Mouse (Mus musculus) heart, adult 18-20 months (tissue): ENCODE results near the gene Gm11555. TPM values are rescaled to one million over a fixed set of nuclear protein-coding genes. Genes with fewer than 3 reads are reported as not detected.

Source experiments
- total RNA-seq, 2 experiments: library from RNA; stranded (reverse); gene quantifications; 2 replicates each; pipeline ENCODE4 v1.2.3; 2021

The Gm11555 gene
- total RNA-seq, 2 experiments from 2014 or later: not detected

Other genes with a start within 250 kb of the Gm11555 start
- gene Krt12, start 228.0 kb downstream of the Gm11555 start, total RNA-seq: not detected
- not detected for gene Krt20, start 212.1 kb downstream of the Gm11555 start, total RNA-seq
- under 1 TPM in 1 of 2 experiments, not detected in 1; 0.31 TPM for gene Krt23, start 157.1 kb downstream of the Gm11555 start, total RNA-seq
- gene Krt39, start 128.9 kb downstream of the Gm11555 start, total RNA-seq: not detected
- not detected for gene Krt40, start 107.1 kb downstream of the Gm11555 start, total RNA-seq
- not detected for gene Krtap3-3, start 99.4 kb downstream of the Gm11555 start, total RNA-seq
- not detected for gene Krtap3-2, start 93.4 kb downstream of the Gm11555 start, total RNA-seq
- not detected for gene Gm11939, start 90.8 kb downstream of the Gm11555 start, total RNA-seq
- gene Krtap3-1, start 83.6 kb downstream of the Gm11555 start, total RNA-seq: not detected
- gene Krtap1-5, start 69.2 kb downstream of the Gm11555 start, total RNA-seq: not detected
- not detected for gene Krtap1-4, start 66.6 kb downstream of the Gm11555 start, total RNA-seq
- gene Krtap1-3, start 58.9 kb downstream of the Gm11555 start, total RNA-seq: not detected
- gene Krtap9-3, start 52.1 kb downstream of the Gm11555 start, total RNA-seq: not detected
- gene Gm11938, start 46.9 kb downstream of the Gm11555 start, total RNA-seq: not detected
- gene Gm11937, start 40.0 kb downstream of the Gm11555 start, total RNA-seq: not detected
- gene Krtap2-4, start 35.4 kb downstream of the Gm11555 start, total RNA-seq: not detected
- not detected for gene Gm11562, start 29.8 kb downstream of the Gm11555 start, total RNA-seq
- gene Krtap4-1, start 22.0 kb downstream of the Gm11555 start, total RNA-seq: not detected
- not detected for gene Krtap4-2, start 15.2 kb downstream of the Gm11555 start, total RNA-seq
- gene Krtap4-7, start 6.1 kb downstream of the Gm11555 start, total RNA-seq: not detected
- not detected for gene Gm11563, start 8.7 kb upstream of the Gm11555 start, total RNA-seq
- not detected for gene Krtap4-6, start 15.7 kb upstream of the Gm11555 start, total RNA-seq
- gene Gm14190, start 40.5 kb upstream of the Gm11555 start, total RNA-seq: not detected
- gene Gm14180, start 84.1 kb upstream of the Gm11555 start, total RNA-seq: not detected
- not detected for gene Gm11595, start 122.7 kb upstream of the Gm11555 start, total RNA-seq
- not detected for gene Krtap4-8, start 130.5 kb upstream of the Gm11555 start, total RNA-seq
- gene Krtap4-9, start 135.0 kb upstream of the Gm11555 start, total RNA-seq: not detected
- gene Gm11596, start 143.2 kb upstream of the Gm11555 start, total RNA-seq: not detected
- not detected for gene Gm11569, start 148.7 kb upstream of the Gm11555 start, total RNA-seq
- gene Gm11554, start 154.2 kb upstream of the Gm11555 start, total RNA-seq: not detected
- not detected for gene Krtap4-13, start 159.7 kb upstream of the Gm11555 start, total RNA-seq
- not detected for gene Gm11564, start 165.4 kb upstream of the Gm11555 start, total RNA-seq
- gene 2300003K06Rik, start 187.8 kb upstream of the Gm11555 start, total RNA-seq: not detected
- not detected for gene Krtap4-16, start 201.4 kb upstream of the Gm11555 start, total RNA-seq
- gene Gm11568, start 207.7 kb upstream of the Gm11555 start, total RNA-seq: not detected
- not detected for gene Gm11559, start 214.2 kb upstream of the Gm11555 start, total RNA-seq
- gene Krtap9-1, start 223.2 kb upstream of the Gm11555 start, total RNA-seq: not detected
- gene Gm11567, start 229.0 kb upstream of the Gm11555 start, total RNA-seq: not detected